Mouse (Mus musculus) spleen, adult 12 weeks (tissue): ENCODE results near the gene Sacs.

Experiments
- DNase-seq: peaks from one replicate; pipeline ENCODE4 v3.0.0; 2022; ENCODE audit warnings: low spot score

Sacs gene

GRCm38 (mm10) chr14:61161367-61162334, 23.4 kb downstream of the Sacs start:
- no peak for DNase-seq

GRCm38 (mm10) chr14:61164461-61164860, 26.2 kb downstream of the Sacs start:
- no peak for DNase-seq

GRCm38 (mm10) chr14:61165929-61166328, 27.7 kb downstream of the Sacs start:
- no peak for DNase-seq

GRCm38 (mm10) chr14:61171261-61171970, 33.2 kb downstream of the Sacs start:
- DNase-seq, result no peak

- DNase-seq, result peak; percentile 99
These were observed 34.4 kb downstream of the Sacs start for GRCm38 (mm10) chr14:61172548-61173158.

- DNase-seq, result no peak
These were observed 35.0 kb downstream of the Sacs start for GRCm38 (mm10) chr14:61173229-61173628.

GRCm38 (mm10) chr14:61191904-61192303, 53.6 kb downstream of the Sacs start:
- DNase-seq, result no peak

- DNase-seq, result no peak
These were observed 54.1 kb downstream of the Sacs start for GRCm38 (mm10) chr14:61192326-61192725.

- DNase-seq, result no peak
These were observed 56.2 kb downstream of the Sacs start for GRCm38 (mm10) chr14:61194416-61194815.

GRCm38 (mm10) chr14:61210111-61210510, 71.9 kb downstream of the Sacs start:
- DNase-seq, result no peak

GRCm38 (mm10) chr14:61211754-61212153, 73.5 kb downstream of the Sacs start:
- no peak for DNase-seq

GRCm38 (mm10) chr14:61221166-61221565, 82.9 kb downstream of the Sacs start:
- no peak for DNase-seq

GRCm38 (mm10) chr14:61222506-61222905, 84.2 kb downstream of the Sacs start:
- no peak for DNase-seq

- no peak for DNase-seq
These were observed 85.5 kb downstream of the Sacs start for GRCm38 (mm10) chr14:61223740-61224139.

GRCm38 (mm10) chr14:61224387-61225077, 86.3 kb downstream of the Sacs start:
- no peak for DNase-seq

- no peak for DNase-seq
These were observed 87.9 kb downstream of the Sacs start for GRCm38 (mm10) chr14:61226151-61226550.

- no peak for DNase-seq
These were observed 91.5 kb downstream of the Sacs start for GRCm38 (mm10) chr14:61229763-61230162.

GRCm38 (mm10) chr14:61230179-61230578, 91.9 kb downstream of the Sacs start:
- no peak for DNase-seq

- no peak for DNase-seq
These were observed 93.8 kb downstream of the Sacs start for GRCm38 (mm10) chr14:61232016-61232568.

- DNase-seq, result no peak
These were observed 97.7 kb downstream of the Sacs start for GRCm38 (mm10) chr14:61235846-61236474.

- no peak for DNase-seq
These were observed 98.9 kb downstream of the Sacs start for GRCm38 (mm10) chr14:61237101-61237654.
